Mouse (Mus musculus) intestine, postnatal 0 days (tissue): Measurements from ENCODE around the gene Plekhd1. TPM values are rescaled to one million over a fixed set of nuclear protein-coding genes. Genes with fewer than 3 reads are reported as not detected.

Experiments
- ATAC-seq: fragments of 200-750 bp; cut with Nextera tagmentation; 2 replicates; pipeline ENCODE4 v1.8.0; 2017; ENCODE audit warnings: mild to moderate bottlenecking, moderate TSS enrichment, moderate library complexity
- H3K27ac ChIP-seq: fragments of 300-500 bp; sonication (generic); 2 replicates; pipeline ENCODE4 v1.5.1; 2014; ENCODE audit warnings: mild to moderate bottlenecking, low read depth, low read length, moderate library complexity
- H3K27me3 ChIP-seq: fragments of 300-500 bp; sonication (generic); replicated peaks from 2 replicates; pipeline ENCODE4 v1.6.1; 2014; ENCODE audit warnings: low read length, mixed read lengths; ENCODE audit not compliant: control insufficient read depth, insufficient read depth
- H3K36me3 ChIP-seq: fragments of 300-500 bp; sonication (generic); 2 replicates; pipeline ENCODE4 v1.6.1; 2014; ENCODE audit warnings: mild to moderate bottlenecking, moderate library complexity; ENCODE audit not compliant: control insufficient read depth, insufficient read depth
- H3K4me1 ChIP-seq: fragments of 300-500 bp; sonication (generic); replicated peaks from 2 replicates; pipeline ENCODE4 v1.6.1; 2014; ENCODE audit warnings: antibody characterized with exemption, low read length, mixed read lengths; ENCODE audit not compliant: control insufficient read depth, insufficient read depth
- H3K4me2 ChIP-seq: fragments of 300-500 bp; sonication (generic); replicated peaks from 2 replicates; pipeline ENCODE4 v1.6.1; 2014; ENCODE audit warnings: low read depth, mild to moderate bottlenecking, moderate library complexity
- H3K4me3 ChIP-seq: fragments of 300-500 bp; sonication (generic); 2 replicates; pipeline ENCODE4 v1.5.1; 2014; ENCODE audit warnings: low read depth, low read length
- H3K9ac ChIP-seq: fragments of 300-500 bp; sonication (generic); 2 replicates; pipeline ENCODE4 v1.6.1; 2014; ENCODE audit warnings: mild to moderate bottlenecking, low read depth, low read length
- H3K9me3 ChIP-seq: fragments of 300-500 bp; sonication (generic); 2 replicates; pipeline ENCODE4 v1.6.1; 2016; ENCODE audit warnings: mixed run types; ENCODE audit not compliant: control insufficient read depth
- CTCF ChIP-seq: sonication (generic); IDR thresholded peaks from 2 replicates; pipeline ENCODE4 v1.5.1; 2016; ENCODE audit warnings: low read depth, mild to moderate bottlenecking, control low read depth, antibody characterized with exemption, moderate library complexity
- WGBS: fragments of 180-500 bp; shearing (Covaris S2); extraction: QIAGEN DNeasy Blood & Tissue Kit; methylation state at CpG from one replicate; pipeline ENCODE4 v1.1.7; 2014; 5-methylcytosine and 5-hydroxymethylcytosine counted together
- polyA plus RNA-seq: library from polyadenylated mRNA; unstranded; fragments of >200 nt; fragmentation: Nextera tagmentation; extraction: Ambion mirVana; gene quantifications from 2 replicates; pipeline ENCODE4 v1.2.1, GENCODE M21; 2015

The Plekhd1 gene
- polyA plus RNA-seq, 1 experiment from 2014 or later: 1.5 TPM

DNA sequence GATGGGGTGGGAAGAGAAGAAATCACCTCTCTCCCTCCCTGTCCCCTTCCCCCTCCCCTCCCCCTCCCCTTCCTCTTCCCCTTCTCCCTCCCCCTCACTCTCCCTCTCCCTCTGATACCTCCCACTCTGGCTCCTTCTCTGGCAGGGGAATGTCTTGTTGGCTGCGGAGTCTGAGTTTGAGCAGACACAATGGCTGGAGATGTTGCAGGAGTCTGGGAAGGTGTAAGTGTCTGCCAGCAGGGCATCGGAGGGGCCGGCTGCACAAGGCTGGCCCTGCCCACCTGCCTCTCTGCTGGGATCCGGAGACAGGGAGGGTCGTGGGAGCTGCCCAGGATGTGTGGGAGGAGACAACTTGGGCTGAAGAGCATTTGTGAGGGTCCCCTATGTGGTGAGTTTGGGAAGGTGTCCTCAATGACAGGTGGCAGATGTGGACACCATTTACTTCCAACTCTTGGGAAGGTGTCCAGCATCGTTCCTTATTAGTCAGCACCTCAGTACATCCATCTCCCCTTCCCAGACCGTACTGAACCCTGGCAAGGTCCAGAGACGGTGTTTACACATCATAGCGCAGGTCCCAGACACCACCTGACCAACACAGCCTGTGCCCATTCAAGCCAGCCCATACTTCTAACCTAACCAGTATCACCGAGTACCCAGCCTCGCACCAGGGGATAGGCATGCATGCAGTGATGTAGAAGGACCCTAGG lies 14.0 kb downstream of the Plekhd1 start:
- TF ChIP-seq CTCF: no peak
- H3K4me2 ChIP-seq: no peak overlapping the region
- no peaks in the 10 kb centered on the region for H3K4me1 ChIP-seq
- no peak overlapping the region for H3K4me3 ChIP-seq
- H3K36me3 ChIP-seq: no peaks in the 10 kb centered on the region
- no peak overlapping the region for H3K9ac ChIP-seq
- H3K9me3 ChIP-seq: no peaks in the 10 kb centered on the region
- WGBS: 47% methylated on average over 11 of the region's 11 CpGs
- H3K27me3 ChIP-seq: no peaks in the 10 kb centered on the region
- no peak overlapping the region for H3K27ac ChIP-seq
- peak; percentile 37; the same call in 1 of the 2 replicates for ATAC-seq

GRCm38 (mm10) chr12:80706915-80707604 lies 14.7 kb downstream of the Plekhd1 start:
- no peak for ATAC-seq
- no peaks in the 10 kb centered on the region for H3K27me3 ChIP-seq
- WGBS: 43% methylated on average over 6 of the region's 6 CpGs
- no peaks in the 10 kb centered on the region for H3K9me3 ChIP-seq
- no peaks in the 10 kb centered on the region for H3K36me3 ChIP-seq
- no peak for TF ChIP-seq CTCF
- no peak overlapping the region for H3K27ac ChIP-seq
- H3K4me3 ChIP-seq: no peak overlapping the region
- no peaks in the 10 kb centered on the region for H3K4me1 ChIP-seq
- H3K4me2 ChIP-seq: no peak overlapping the region
- no peak overlapping the region for H3K9ac ChIP-seq

- WGBS: 69% methylated on average over 6 of the region's 6 CpGs
- H3K4me2 ChIP-seq: no peak overlapping the region
- no peak for ATAC-seq
- no peaks in the 10 kb centered on the region for H3K4me1 ChIP-seq
- no peaks in the 10 kb centered on the region for H3K36me3 ChIP-seq
- no peak overlapping the region for H3K27ac ChIP-seq
- H3K4me3 ChIP-seq: no peak overlapping the region
- H3K27me3 ChIP-seq: no peaks in the 10 kb centered on the region
- TF ChIP-seq CTCF: no peak
- H3K9ac ChIP-seq: no peak overlapping the region
- no peaks in the 10 kb centered on the region for H3K9me3 ChIP-seq
These were observed 23.5 kb downstream of the Plekhd1 start for GRCm38 (mm10) chr12:80715915-80716314.

DNA sequence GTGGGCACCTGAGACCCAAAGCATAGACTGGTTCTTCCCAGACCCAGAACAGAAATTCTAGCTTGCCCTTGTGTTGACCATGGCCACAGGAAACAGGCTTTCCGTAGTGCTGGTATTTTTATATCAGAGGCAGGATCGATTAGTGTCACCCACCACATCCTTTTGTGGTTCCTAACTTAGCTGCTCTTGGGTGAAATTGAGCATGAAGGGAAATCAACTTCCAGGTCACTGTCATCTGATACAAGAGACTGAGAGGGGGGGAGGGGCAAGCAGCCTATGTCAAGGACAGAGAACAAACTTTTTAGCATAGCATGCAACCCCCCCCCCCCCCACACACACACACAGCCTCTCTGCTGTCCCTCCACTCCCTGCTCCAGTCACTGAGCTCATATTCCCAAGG lies 26.8 kb downstream of the Plekhd1 start:
- no peaks in the 10 kb centered on the region for H3K27me3 ChIP-seq
- no peak overlapping the region for H3K9ac ChIP-seq
- H3K4me2 ChIP-seq: no peak overlapping the region
- H3K27ac ChIP-seq: no peak overlapping the region
- no peaks in the 10 kb centered on the region for H3K9me3 ChIP-seq
- 85% methylated on average over 2 of the region's 2 CpGs for WGBS
- TF ChIP-seq CTCF: no peak
- H3K4me1 ChIP-seq: no peaks in the 10 kb centered on the region
- no peak for ATAC-seq
- no peak overlapping the region for H3K4me3 ChIP-seq
- H3K36me3 ChIP-seq: no peaks in the 10 kb centered on the region

DNA sequence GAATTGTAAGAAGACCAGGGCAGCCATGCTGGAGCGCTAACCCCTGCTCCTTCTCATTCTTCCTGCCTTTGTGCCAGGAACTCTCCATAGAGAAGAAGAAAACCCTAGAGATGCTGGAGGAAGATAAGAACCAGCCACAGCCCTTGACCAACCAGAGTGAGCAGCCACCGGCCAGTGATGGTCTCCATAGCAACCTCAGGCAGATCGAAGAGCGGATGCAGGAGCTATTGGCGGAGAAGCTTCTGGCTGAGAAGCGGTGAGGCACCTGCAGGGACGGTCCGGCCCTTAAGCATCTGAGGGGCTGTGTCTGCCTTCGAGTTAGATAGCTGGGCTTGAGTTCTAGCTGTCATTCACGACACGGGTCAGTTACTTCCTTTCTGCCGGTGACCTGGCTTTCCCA lies 28.1 kb downstream of the Plekhd1 start:
- H3K9ac ChIP-seq: no peak overlapping the region
- H3K4me1 ChIP-seq: no peaks in the 10 kb centered on the region
- H3K4me2 ChIP-seq: no peak overlapping the region
- no peak overlapping the region for H3K27ac ChIP-seq
- no peak for ATAC-seq
- WGBS: 81% methylated on average over 12 of the region's 12 CpGs
- H3K27me3 ChIP-seq: no peaks in the 10 kb centered on the region
- no peak overlapping the region for H3K4me3 ChIP-seq
- H3K9me3 ChIP-seq: no peaks in the 10 kb centered on the region
- no peaks in the 10 kb centered on the region for H3K36me3 ChIP-seq
- no peak for TF ChIP-seq CTCF

GRCm38 (mm10) chr12:80721458-80721857 lies 29.1 kb downstream of the Plekhd1 start:
- H3K27ac ChIP-seq: no peak overlapping the region
- H3K4me3 ChIP-seq: no peak overlapping the region
- H3K4me1 ChIP-seq: no peaks in the 10 kb centered on the region
- no peaks in the 10 kb centered on the region for H3K27me3 ChIP-seq
- 88% methylated on average over 15 of the region's 15 CpGs for WGBS
- no peaks in the 10 kb centered on the region for H3K9me3 ChIP-seq
- no peaks in the 10 kb centered on the region for H3K36me3 ChIP-seq
- H3K9ac ChIP-seq: no peak overlapping the region
- no peak overlapping the region for H3K4me2 ChIP-seq
- ATAC-seq: no peak
- TF ChIP-seq CTCF: no peak
